Mouse (Mus musculus): ENCODE measurements around the gene Ltbp4.

DNA sequence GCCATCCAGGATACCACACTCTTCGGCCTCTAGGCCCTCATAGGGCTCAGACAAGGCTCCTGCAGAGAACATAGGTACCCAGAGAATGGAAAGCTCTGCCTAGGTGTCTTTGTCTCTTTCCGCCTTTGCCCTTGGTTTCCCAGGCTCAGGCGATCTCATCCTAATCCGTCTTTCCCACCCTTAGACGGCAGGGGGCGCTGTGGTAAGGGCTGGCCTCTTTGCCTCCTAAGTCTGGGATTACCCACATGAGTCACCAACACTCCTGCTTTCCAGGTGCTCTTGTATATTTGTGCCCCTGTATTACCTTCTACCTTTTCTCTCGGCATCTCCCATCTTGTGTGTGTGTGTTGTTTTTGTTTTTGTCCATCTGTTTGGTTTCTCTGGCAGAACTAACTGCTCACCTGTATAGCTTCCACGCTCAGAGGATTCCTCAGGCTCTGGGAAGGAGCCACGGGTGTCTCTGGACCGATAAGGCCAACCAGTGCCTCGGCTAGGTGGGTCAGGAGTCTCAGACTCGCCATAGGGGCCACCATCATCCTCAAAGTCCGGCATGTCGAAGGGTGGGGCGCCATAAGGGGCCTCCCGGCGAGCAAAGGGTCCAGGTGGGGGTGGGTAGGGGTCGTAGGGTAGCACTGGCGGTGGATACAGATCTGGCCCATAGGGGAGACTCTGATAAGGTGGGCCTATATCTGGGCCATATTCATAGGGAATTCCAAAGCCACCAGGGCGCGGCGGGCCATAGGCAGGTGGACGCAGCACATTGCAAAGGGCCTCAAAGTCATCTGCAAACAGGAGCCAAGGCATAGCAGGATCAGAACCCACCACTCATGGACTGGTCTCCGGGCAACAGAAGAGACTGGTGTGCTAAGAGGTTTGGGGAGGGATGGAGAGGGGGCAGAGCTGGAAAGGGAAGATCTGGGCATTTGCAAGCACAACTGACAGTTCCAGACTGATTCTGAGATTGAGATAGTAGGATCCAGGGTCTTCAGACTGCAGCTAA is 31.0 kb downstream of the Ltbp4 start:
- no peak for TF ChIP-seq POLR2A (IDR thresholded peaks at IDR 0.05; ENCODE audit: low read depth, low read length)
- peak; percentile 39; the same call in 1 of the 2 replicates for TF ChIP-seq CTCF (IDR thresholded peaks at IDR 0.05; ENCODE audit: extremely low read depth, insufficient read depth, insufficient read length, insufficient replicate concordance)

All from spleen, adult 2 months (tissue).